Mouse (Mus musculus) liver, adult 2 months (tissue): ENCODE data around the gene Znhit3.

Source experiments
- CTCF ChIP-seq: fragments of 200-500 bp; IDR thresholded peaks from 2 replicates; pipeline ENCODE4 v1.5.1; 2011; ENCODE audit warnings: low read depth, low read length, control low read depth
- POLR2A ChIP-seq: fragments of 200-500 bp; IDR thresholded peaks from 2 replicates; pipeline ENCODE4 v1.6.1; 2011; ENCODE audit warnings: low read length, control low read depth; ENCODE audit not compliant: insufficient read depth; ENCODE audit errors: extremely low read depth

- TF ChIP-seq CTCF (no peak), POLR2A (no peak)
Measured at GRCm38 (mm10) chr11:84959181-84959580, 43.0 kb upstream of the Znhit3 start.
